Mouse (Mus musculus): ENCODE results near the gene Prx.

The Prx gene

DNA sequence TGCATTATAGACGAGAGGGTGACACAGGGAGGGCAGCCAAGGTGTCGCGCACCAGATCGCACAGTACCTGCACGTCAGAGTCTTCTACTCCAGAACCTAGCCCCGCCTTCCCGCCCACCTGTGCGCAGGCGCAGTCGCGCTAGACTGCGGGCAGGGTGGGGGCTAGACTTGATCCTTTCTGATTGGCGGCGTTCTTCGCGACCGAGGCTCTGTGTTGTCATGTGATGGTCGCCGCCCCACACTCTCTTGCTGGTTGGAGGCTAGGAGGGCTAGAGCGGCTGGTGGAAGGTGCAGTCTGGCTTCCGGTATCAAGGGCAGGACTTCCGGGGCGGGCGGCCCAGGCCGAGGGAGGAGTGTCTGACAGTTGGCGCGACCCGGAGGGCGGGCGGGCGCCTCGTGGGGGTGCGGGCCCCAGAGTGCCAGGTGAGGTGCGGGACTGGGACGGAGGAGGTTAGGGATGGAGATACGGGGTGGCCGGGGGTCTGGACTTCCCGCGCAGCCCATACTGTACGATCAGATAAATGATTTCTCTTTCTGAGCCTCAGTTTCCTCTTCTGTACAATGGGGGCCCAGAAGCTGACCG, 53.9 kb downstream of the Prx start, which contains the start of the genes Pld3 and 2310022A10Rik:
Gene Pld3 (minus strand): TSS at position 288 of the 583 bp plus-strand sequence.
Gene 2310022A10Rik (plus strand): TSS at position 303 of the 583 bp plus-strand sequence.
- peak; percentile 93 to 94 for DNase-seq (ENCODE audit: low spot score in 2 of 2)

GRCm38 (mm10) chr7:27560291-27560887, 61.3 kb downstream of the Prx start:
- DNase-seq (ENCODE audit: low spot score in 2 of 2): no peak

GRCm38 (mm10) chr7:27560978-27561377, 61.9 kb downstream of the Prx start:
- no peak for DNase-seq (ENCODE audit: low spot score in 2 of 2)

Data from spleen, postnatal 4 days (tissue).